Mouse (Mus musculus) midbrain, embryonic 13.5 days (tissue): ENCODE measurements at regions not wholly inside any gene's neighbourhood (a gene's known extent, or its start where the extent isn't known, plus 50 kb on each side); places are given as distances from the start of the nearest gene placed in this dataset.

Experiments used
- ATAC-seq: fragments of 200-750 bp; cut with Nextera tagmentation; 2 replicates; pipeline ENCODE4 v1.8.0; 2017; ENCODE audit warnings: mild to moderate bottlenecking, moderate TSS enrichment, moderate library complexity
- H3K27ac ChIP-seq: fragments of 300-500 bp; sonication (generic); 2 replicates; pipeline ENCODE4 v1.5.1; 2015; ENCODE audit warnings: inconsistent platforms, mild to moderate bottlenecking, moderate library complexity
- H3K27me3 ChIP-seq: fragments of 300-500 bp; sonication (generic); 2 replicates; pipeline ENCODE4 v1.6.1; 2015; ENCODE audit warnings: mild to moderate bottlenecking, inconsistent platforms
- H3K36me3 ChIP-seq: fragments of 300-500 bp; sonication (generic); 2 replicates; pipeline ENCODE4 v1.6.1; 2015; ENCODE audit warnings: mild to moderate bottlenecking, inconsistent platforms
- H3K4me1 ChIP-seq: fragments of 300-500 bp; sonication (generic); replicated peaks from 2 replicates; pipeline ENCODE4 v1.6.1; 2015; ENCODE audit warnings: inconsistent platforms
- H3K4me2 ChIP-seq: fragments of 300-500 bp; sonication (generic); replicated peaks from 2 replicates; pipeline ENCODE4 v1.6.1; 2015; ENCODE audit warnings: moderate library complexity, mild to moderate bottlenecking, inconsistent platforms
- H3K4me3 ChIP-seq: fragments of 300-500 bp; sonication (generic); replicated peaks from 2 replicates; pipeline ENCODE4 v1.5.1; 2015; ENCODE audit warnings: mild to moderate bottlenecking, inconsistent platforms
- H3K9ac ChIP-seq: fragments of 300-500 bp; sonication (generic); replicated peaks from 2 replicates; pipeline ENCODE4 v1.6.1; 2015; ENCODE audit warnings: mild to moderate bottlenecking, inconsistent platforms
- H3K9me3 ChIP-seq: fragments of 300-500 bp; sonication (generic); 2 replicates; pipeline ENCODE4 v1.6.1; 2016; ENCODE audit warnings: mild to moderate bottlenecking, inconsistent platforms
- WGBS: fragments of 180-500 bp; shearing (Covaris S2); methylation state at CpG from one replicate; pipeline ENCODE4 v1.1.7; 2015; 5-methylcytosine and 5-hydroxymethylcytosine counted together

DNA sequence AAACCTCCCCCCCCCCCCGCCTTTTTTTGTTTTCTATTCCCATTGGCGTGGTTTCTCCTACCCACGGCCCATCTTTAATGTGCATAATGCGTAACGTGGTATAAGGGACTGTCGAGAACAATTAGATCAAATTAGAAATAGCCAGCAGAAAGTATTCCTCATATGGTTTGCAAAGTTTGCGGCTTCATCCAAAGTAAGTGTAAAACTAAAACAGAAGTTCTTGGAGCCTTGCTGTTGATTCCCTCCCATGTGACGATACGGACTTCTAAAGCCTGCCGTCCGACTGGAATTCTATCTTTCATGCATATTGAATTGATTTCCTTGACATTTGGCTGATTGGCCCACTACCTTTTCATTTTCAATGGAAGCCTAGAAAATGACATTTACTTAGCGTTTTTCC is 128.7 kb upstream of the Fam241a start:
- Histone ChIP-seq H3K9me3 (no peaks in the 10 kb centered on the region), H3K9ac (no peak overlapping the region), H3K27me3 (no peaks in the 10 kb centered on the region), H3K4me1 (peaks cover 9% of the 10 kb centered on the region; the same call in 1 of the 2 replicates), H3K4me2 (no peak overlapping the region), H3K36me3 (no peaks in the 10 kb centered on the region), H3K27ac (no peak overlapping the region), H3K4me3 (no peak overlapping the region)
- WGBS, result 85% methylated on average over 12 of the region's 12 CpGs
- ATAC-seq, result no peak

DNA sequence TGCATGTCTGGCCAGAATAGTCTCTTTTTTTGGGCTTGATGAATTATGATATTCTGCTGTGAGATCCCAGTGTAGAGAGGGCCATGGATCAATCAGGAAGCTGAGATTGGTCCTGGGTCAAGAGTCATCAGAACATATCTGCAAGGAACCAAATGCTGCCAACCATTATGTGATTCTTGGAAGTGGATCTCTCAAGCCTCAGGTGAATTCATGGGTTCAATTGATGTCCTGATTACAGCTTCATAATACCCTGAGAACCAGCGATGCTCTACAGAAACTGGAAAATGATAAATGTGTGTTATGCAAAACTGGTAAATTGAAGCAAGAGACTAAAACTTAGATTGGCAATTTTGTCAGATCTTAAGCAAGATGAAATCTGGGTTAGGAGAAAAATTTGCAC is 118.8 kb upstream of the Fam241a start:
- Histone ChIP-seq H3K4me3 (no peak overlapping the region), H3K4me2 (no peak overlapping the region), H3K9ac (no peak overlapping the region), H3K27me3 (no peaks in the 10 kb centered on the region), H3K9me3 (no peaks in the 10 kb centered on the region), H3K4me1 (no peaks in the 10 kb centered on the region), H3K27ac (no peak overlapping the region), H3K36me3 (no peaks in the 10 kb centered on the region)
- WGBS, result 87% methylated on average over 1 of the region's 1 CpGs
- no peak for ATAC-seq

DNA sequence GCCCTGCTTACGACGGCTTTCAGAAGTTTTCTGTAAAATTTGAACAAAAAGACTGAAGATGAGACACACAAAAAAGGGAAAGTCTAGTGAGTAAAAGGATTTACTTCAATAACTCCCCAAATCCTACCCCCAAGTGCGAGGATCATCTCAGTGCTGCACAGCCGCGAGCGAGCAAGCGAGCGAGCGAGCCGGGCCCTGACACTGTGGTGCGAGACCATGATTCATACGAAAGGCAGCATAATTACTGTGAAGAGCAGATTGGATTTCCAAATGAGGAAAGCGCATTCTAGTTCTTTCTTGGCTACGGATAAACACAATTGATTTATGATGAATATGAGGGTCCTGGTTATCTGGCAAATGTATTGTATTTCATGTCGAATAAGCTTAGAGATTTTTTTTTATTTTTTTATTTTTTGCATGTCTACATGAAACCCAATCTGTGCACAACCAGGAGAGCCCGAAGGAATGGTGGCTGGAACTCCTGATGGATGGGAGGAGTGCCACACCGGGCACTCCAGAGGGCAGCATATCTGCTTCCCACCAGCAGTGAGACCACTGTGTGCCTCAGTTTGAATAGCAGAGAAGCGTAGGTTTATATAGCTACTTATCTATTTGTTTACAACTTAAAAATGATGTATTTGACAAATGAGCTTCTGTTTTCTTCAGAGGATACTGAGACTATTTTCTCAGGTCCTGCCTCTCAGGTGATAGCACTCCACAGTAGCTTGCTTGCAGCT is 106.9 kb upstream of the Fam241a start:
- Histone ChIP-seq H3K9ac (no peak overlapping the region), H3K9me3 (no peaks in the 10 kb centered on the region), H3K4me1 (no peaks in the 10 kb centered on the region), H3K27ac (no peak overlapping the region), H3K36me3 (no peaks in the 10 kb centered on the region), H3K4me2 (no peak overlapping the region), H3K27me3 (no peaks in the 10 kb centered on the region), H3K4me3 (no peak overlapping the region)
- no peak for ATAC-seq
- WGBS, result 79% methylated on average over 18 of the region's 18 CpGs

DNA sequence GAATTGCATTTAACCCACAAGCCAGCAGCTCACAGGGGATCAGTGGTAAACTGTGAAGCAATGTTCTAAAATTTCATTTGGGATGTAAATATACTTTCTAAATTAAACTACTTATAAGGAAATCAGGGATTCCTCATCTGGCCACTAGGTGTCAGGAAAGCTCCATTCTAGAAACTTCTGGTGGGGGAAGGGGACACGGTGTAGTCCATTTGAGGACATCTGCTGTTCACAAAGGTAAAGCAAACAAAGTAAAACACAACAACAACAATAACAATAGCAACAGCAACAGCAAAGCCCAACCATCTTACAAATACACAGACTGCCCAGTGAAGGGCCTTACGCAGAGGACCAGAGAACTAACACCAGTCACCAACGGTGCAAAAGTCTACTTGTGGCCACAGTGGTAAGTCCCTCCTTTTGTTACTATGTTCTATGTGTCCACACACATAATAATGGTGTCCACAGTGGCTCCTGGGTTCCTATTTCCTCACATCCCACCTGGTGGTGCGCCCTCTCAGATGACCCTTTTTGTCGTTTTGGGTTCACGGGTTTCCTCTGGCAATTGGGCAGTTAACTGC is 105.9 kb upstream of the Fam241a start:
- 76% methylated on average over 6 of the region's 6 CpGs for WGBS
- H3K4me2 ChIP-seq, result no peak overlapping the region
- no peak overlapping the region for H3K4me3 ChIP-seq
- no peaks in the 10 kb centered on the region for H3K36me3 ChIP-seq
- no peaks in the 10 kb centered on the region for H3K4me1 ChIP-seq
- H3K9me3 ChIP-seq, result no peaks in the 10 kb centered on the region
- no peaks in the 10 kb centered on the region for H3K27me3 ChIP-seq
- ATAC-seq, result peak; percentile 72
- no peak overlapping the region for H3K9ac ChIP-seq
- no peak overlapping the region for H3K27ac ChIP-seq

DNA sequence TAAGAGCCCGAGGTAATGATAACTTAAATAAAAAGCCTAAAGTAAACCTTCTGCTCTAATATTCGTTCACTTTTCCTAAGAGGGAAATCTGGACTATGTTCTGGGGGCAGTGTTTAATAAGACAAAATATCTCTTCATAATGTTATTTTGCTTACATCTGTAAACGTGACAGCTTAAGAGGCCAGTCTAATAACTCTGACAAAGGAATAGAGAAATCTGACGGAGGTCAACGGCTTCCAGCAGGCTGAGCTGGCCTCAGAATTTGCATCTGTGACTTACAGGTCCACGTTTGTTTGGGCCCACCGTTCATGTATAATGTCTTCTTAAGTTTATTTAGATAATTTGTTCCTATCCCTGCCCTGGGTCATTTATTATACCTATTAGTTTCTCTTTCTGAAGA is 99.6 kb upstream of the Fam241a start:
- ATAC-seq, result no peak
- H3K36me3 ChIP-seq, result no peaks in the 10 kb centered on the region
- H3K4me2 ChIP-seq, result no peak overlapping the region
- H3K9ac ChIP-seq, result no peak overlapping the region
- no peak overlapping the region for H3K27ac ChIP-seq
- no peaks in the 10 kb centered on the region for H3K27me3 ChIP-seq
- no peaks in the 10 kb centered on the region for H3K4me1 ChIP-seq
- WGBS, result 69% methylated on average over 7 of the region's 7 CpGs
- no peaks in the 10 kb centered on the region for H3K9me3 ChIP-seq
- no peak overlapping the region for H3K4me3 ChIP-seq

DNA sequence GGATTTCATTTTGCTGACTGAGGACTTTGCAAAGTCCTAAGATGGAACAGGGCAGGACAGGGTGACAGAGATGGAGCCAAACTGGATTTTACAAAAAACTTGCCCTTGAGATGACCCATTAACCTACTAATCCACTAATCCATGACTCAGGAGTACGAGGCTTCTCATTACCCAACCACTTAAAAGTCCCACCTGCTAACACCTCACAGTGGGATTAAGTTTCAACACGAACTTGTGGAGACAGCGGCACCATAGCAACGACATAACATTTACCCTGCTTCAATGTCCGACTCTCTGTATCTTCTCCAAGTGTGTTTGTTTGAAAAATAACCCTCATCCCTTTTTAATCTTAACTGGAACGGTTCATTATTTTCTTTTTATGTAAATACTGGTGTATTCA is 91.5 kb upstream of the Fam241a start:
- Histone ChIP-seq H3K9me3 (no peaks in the 10 kb centered on the region), H3K9ac (no peak overlapping the region), H3K27me3 (no peaks in the 10 kb centered on the region), H3K4me2 (no peak overlapping the region), H3K4me3 (no peak overlapping the region), H3K4me1 (no peaks in the 10 kb centered on the region), H3K27ac (no peak overlapping the region), H3K36me3 (no peaks in the 10 kb centered on the region)
- ATAC-seq, result no peak
- WGBS, result 52% methylated on average over 6 of the region's 6 CpGs

DNA sequence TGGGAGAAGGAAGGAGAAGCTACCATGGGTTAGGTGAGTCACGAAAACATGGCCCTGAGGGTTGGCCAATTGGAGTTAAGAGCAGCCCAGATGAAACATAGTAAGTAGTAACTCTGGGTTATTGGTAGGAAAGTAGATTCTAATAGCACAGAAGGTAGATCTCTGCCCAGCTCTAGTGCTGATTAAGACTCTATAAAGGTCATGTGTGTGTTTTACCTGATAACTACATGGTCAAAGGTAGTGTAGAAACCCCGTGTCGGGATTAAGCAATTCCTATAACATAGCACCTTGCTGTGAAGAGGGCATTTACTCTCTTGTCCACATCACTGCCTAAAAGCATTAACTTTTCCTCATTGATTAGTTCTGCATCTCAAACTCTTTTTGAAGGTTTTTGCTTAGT is 89.0 kb upstream of the Fam241a start:
- Histone ChIP-seq H3K4me1 (no peaks in the 10 kb centered on the region), H3K9me3 (no peaks in the 10 kb centered on the region), H3K36me3 (no peaks in the 10 kb centered on the region), H3K4me2 (no peak overlapping the region), H3K4me3 (no peak overlapping the region), H3K9ac (no peak overlapping the region), H3K27me3 (no peaks in the 10 kb centered on the region), H3K27ac (no peak overlapping the region)
- 65% methylated on average over 3 of the region's 3 CpGs for WGBS
- ATAC-seq, result no peak

DNA sequence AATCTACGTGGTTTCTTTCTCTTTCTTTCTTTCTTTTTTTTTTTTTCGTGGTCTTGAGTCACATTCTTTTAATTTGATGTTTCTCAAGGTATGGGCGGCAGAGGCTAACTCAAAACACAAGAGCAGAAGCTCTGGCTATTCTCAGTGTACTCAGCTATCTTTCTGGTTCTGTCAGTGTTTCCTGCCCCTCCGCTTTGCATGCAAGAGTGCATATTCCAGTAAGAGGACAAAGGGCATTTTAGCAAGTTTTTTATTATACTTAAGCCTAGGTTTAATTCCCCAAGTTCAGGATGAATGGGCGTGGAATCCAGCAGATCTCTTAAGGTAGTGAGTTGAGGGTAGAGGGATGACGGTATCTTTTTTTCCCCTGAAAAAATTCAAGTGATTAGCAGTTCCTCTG is 81.1 kb upstream of the Fam241a start:
- Histone ChIP-seq H3K4me3 (no peak overlapping the region), H3K27me3 (no peaks in the 10 kb centered on the region), H3K4me1 (no peaks in the 10 kb centered on the region), H3K27ac (no peak overlapping the region), H3K4me2 (no peak overlapping the region), H3K36me3 (no peaks in the 10 kb centered on the region), H3K9ac (no peak overlapping the region), H3K9me3 (no peaks in the 10 kb centered on the region)
- 77% methylated on average over 6 of the region's 6 CpGs for WGBS
- ATAC-seq, result no peak

DNA sequence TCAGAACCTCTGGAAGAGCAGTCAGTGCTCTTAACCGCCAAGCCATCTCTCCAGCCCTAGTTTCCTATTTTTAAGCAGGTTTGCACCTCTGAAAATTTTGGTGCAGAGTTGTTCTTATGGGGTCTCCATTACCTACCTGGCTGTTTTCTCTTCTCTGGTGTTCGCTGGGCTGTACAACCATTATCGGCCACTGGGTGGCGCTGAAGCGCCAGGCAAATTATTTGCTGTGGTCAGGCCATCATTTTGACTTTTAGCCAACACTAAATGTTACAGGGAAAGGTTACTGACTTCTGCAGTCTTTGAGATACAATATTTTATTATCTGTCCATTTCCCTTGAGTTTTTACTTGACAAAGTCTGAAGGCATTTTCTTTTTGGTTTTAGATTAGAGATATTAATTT is 74.8 kb upstream of the Fam241a start:
- 6% methylated on average over 5 of the region's 5 CpGs for WGBS
- no peak for ATAC-seq
- Histone ChIP-seq H3K4me3 (no peak overlapping the region), H3K9ac (no peak overlapping the region), H3K9me3 (no peaks in the 10 kb centered on the region), H3K36me3 (no peaks in the 10 kb centered on the region), H3K4me1 (no peaks in the 10 kb centered on the region), H3K4me2 (no peak overlapping the region), H3K27me3 (no peaks in the 10 kb centered on the region), H3K27ac (no peak overlapping the region)

DNA sequence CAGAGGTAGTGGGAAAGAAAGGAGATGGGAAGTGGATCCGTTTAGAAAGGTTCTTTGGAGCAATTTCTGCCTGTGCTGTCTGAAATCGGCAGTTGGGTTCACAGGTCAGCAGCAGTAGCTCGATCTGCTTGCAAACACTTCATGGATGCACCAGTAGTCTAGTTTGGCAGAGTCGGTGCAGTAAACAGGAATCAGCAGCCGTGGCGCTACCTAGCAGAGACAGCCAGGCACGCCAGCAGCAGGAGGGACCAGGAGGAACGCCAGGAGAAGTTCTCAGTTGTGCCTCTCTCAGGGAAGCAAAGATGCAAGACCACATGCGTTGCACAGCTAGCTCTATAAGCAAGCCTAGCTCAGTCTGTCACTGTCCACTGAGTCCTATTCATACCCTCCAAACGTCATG is 71.0 kb upstream of the Fam241a start:
- Histone ChIP-seq H3K9me3 (no peaks in the 10 kb centered on the region), H3K27ac (no peak overlapping the region), H3K4me3 (no peak overlapping the region), H3K36me3 (no peaks in the 10 kb centered on the region), H3K9ac (no peak overlapping the region), H3K4me2 (no peak overlapping the region), H3K27me3 (no peaks in the 10 kb centered on the region), H3K4me1 (no peaks in the 10 kb centered on the region)
- no peak for ATAC-seq
- WGBS, result 79% methylated on average over 10 of the region's 10 CpGs

DNA sequence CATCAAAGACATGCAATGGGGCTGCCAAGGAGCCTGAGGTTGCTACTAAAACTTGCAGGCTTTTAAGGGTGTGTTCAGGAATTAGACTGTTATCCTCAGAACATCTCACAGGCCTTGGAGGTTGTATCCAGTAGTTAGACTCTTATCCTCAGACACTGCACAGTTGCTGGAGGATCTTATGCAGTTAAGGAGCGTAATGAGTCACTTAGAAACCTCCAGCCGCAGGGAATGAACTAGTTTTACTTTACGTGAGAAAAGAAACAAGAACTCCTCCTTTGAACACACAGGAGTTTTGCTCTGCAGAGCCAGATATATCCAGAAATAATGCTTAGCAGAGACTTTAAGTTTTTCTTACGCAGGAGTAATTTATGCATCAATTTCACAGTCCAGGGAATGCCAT is 70.1 kb upstream of the Fam241a start:
- no peak overlapping the region for H3K9ac ChIP-seq
- H3K4me3 ChIP-seq, result no peak overlapping the region
- H3K27ac ChIP-seq, result no peak overlapping the region
- WGBS, result 82% methylated on average over 4 of the region's 4 CpGs
- H3K36me3 ChIP-seq, result no peaks in the 10 kb centered on the region
- H3K4me2 ChIP-seq, result no peak overlapping the region
- no peaks in the 10 kb centered on the region for H3K4me1 ChIP-seq
- ATAC-seq, result no peak
- H3K27me3 ChIP-seq, result no peaks in the 10 kb centered on the region
- H3K9me3 ChIP-seq, result no peaks in the 10 kb centered on the region

DNA sequence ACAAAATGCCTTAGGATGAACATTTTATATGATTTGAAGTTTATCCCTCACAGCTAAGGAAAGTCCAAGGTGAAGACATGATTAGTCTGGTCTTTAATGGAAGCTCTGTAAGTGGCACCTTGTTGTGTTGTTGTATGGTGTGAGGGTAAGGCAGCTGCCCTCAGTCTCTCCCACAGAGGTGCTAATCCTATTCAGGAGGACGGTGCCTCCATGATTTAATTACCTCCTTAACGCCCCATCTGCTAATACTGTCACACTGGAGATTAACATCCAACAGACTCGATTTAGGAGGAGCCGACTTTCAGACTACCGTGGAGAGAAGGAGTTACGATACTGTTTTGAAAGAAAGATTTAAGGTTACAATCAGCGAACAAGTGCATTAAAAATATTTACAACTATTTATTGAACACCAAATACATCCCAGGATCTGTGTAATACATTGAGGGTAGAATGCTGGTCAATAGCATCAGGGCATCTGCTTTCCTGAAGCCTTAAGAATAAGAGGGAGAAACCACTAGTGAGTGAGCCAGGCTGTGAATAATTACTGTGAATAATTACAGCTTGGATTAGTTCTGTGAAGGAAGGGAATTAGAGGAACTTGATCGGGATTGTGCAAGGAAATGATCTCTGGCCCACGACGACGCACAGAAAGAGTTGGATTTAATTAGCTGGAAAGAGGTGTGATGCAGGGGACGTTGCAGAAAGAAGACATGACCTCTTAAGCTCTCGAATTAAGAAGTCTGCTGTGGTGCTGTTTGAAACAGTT is 63.0 kb upstream of the Fam241a start:
- H3K4me3 ChIP-seq, result no peak overlapping the region
- peaks cover 11% of the 10 kb centered on the region for H3K4me1 ChIP-seq
- H3K27ac ChIP-seq, result no peak overlapping the region
- WGBS, result 13% methylated on average over 13 of the region's 13 CpGs
- no peaks in the 10 kb centered on the region for H3K36me3 ChIP-seq
- no peaks in the 10 kb centered on the region for H3K9me3 ChIP-seq
- ATAC-seq, result peak; percentile 55; the same call in 1 of the 2 replicates
- H3K4me2 ChIP-seq, result no peak overlapping the region
- peaks cover 2% of the 10 kb centered on the region; the same call in 1 of the 2 replicates for H3K27me3 ChIP-seq
- no peak overlapping the region for H3K9ac ChIP-seq
